Mouse (Mus musculus) limb, embryonic 12.5 days (tissue): ENCODE measurements around the gene Atp8b3. TPM values are rescaled to one million over a fixed set of nuclear protein-coding genes. Genes with fewer than 3 reads are reported as not detected.
A peak's percentile ranks its signal among the peaks of the same experiment; 100 is the strongest.

Experiments
- ATAC-seq: fragments of 200-750 bp; cut with Nextera tagmentation; 2 replicates; pipeline ENCODE4 v1.8.0; 2017; ENCODE audit warnings: low read depth, moderate TSS enrichment; ENCODE audit not compliant: insufficient number of reproducible peaks, insufficient read depth, low FRiP score, low TSS enrichment
- H3K27ac ChIP-seq: fragments of 300-500 bp; sonication (generic); 2 replicates; pipeline ENCODE4 v1.5.1; 2016; ENCODE audit warnings: mild to moderate bottlenecking, moderate library complexity
- H3K27me3 ChIP-seq: fragments of 300-500 bp; sonication (generic); 2 replicates; pipeline ENCODE4 v1.6.1; 2016; ENCODE audit warnings: mild to moderate bottlenecking, moderate library complexity
- H3K36me3 ChIP-seq: fragments of 300-500 bp; sonication (generic); 2 replicates; pipeline ENCODE4 v1.6.1; 2016; ENCODE audit warnings: mild to moderate bottlenecking, moderate library complexity
- H3K4me1 ChIP-seq: fragments of 300-500 bp; sonication (generic); replicated peaks from 2 replicates; pipeline ENCODE4 v1.6.1; 2016
- H3K4me2 ChIP-seq: fragments of 300-500 bp; sonication (generic); 2 replicates; pipeline ENCODE4 v1.6.1; 2016; ENCODE audit warnings: mild to moderate bottlenecking, moderate library complexity
- H3K4me3 ChIP-seq: fragments of 300-500 bp; sonication (generic); replicated peaks from 2 replicates; pipeline ENCODE4 v1.5.1; 2016; ENCODE audit warnings: mild to moderate bottlenecking
- H3K9ac ChIP-seq: fragments of 300-500 bp; sonication (generic); replicated peaks from 2 replicates; pipeline ENCODE4 v1.6.1; 2016; ENCODE audit warnings: mild to moderate bottlenecking, moderate library complexity
- H3K9me3 ChIP-seq: fragments of 300-500 bp; sonication (generic); 2 replicates; pipeline ENCODE4 v1.6.1; 2016; ENCODE audit warnings: mild to moderate bottlenecking, moderate library complexity
- WGBS: fragments of 180-500 bp; shearing (Covaris S2); methylation state at CpG from one replicate; pipeline ENCODE4 v1.1.7; 2016; 5-methylcytosine and 5-hydroxymethylcytosine counted together
- polyA plus RNA-seq: library from polyadenylated mRNA; unstranded; fragments of >200 nt; fragmentation: Nextera tagmentation; extraction: Ambion mirVana; gene quantifications from 2 replicates; pipeline ENCODE4 v1.2.1, GENCODE M21; 2016

The Atp8b3 gene
- polyA plus RNA-seq, 1 experiment from 2014 or later = 0.50 TPM

GRCm38 (mm10) chr10:80494732-80495131 lies 44.2 kb downstream of the Atp8b3 start, which contains the start of gene Onecut3:
Gene Onecut3 (plus strand): TSS chr10:80494835.
- peak; percentile 45; the same call in 1 of the 2 replicates for ATAC-seq
- peak within 1 kb of the TSS; percentile 57 for H3K9ac ChIP-seq

DNA sequence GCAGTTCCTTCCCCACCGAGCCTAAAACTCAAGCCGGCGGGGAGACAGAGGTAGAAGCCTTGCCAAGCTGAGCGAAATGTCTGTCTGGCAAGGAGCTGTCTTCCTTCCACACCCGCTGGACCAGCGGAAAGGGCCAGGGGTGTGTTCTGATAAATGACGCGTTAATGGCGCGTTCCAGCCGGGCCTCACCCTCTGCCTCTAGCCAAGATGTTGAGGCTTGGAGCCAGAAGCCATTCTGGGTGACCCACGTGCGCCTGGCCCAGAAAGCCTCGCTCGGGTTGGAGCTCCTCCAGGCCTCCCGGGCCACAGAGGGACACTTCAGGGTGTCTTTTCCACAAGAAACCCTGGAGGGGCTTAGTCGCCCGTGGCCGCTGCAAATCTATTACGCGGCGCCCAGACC lies 48.9 kb downstream of the Atp8b3 start:
- Histone ChIP-seq H3K36me3 (no peaks in the 10 kb centered on the region), H3K4me2 (no peak overlapping the region), H3K9ac (no peak overlapping the region), H3K27me3 (peaks cover 100% of the 10 kb centered on the region), H3K4me1 (peaks cover 13% of the 10 kb centered on the region), H3K27ac (no peak overlapping the region), H3K4me3 (no peak overlapping the region), H3K9me3 (peaks cover 4% of the 10 kb centered on the region; the same call in 1 of the 2 replicates)
- ATAC-seq = no peak
- under 1% methylated on average over 22 of the region's 22 CpGs for WGBS

More at GRCm38 (mm10) chr10:80494732-80495131, 44.2 kb downstream of the Atp8b3 start, which contains the start of gene Onecut3:
- WGBS = under 1% methylated on average over 42 of the region's 42 CpGs
- peaks cover 100% of the 10 kb centered on the region for H3K27me3 ChIP-seq
- peak within 1 kb of the TSS; percentile 47 for H3K4me3 ChIP-seq
- no peaks in the 10 kb centered on the region for H3K9me3 ChIP-seq
- peak within 1 kb of the TSS; percentile 80 for H3K4me2 ChIP-seq
- no peak within 1 kb of the TSS for H3K27ac ChIP-seq
- H3K36me3 ChIP-seq = no peaks in the 10 kb centered on the region
- peaks cover 35% of the 10 kb centered on the region for H3K4me1 ChIP-seq

- WGBS = 72% methylated on average over 7 of the region's 7 CpGs
- peaks cover 5% of the 10 kb centered on the region; the same call in 1 of the 2 replicates for H3K4me1 ChIP-seq
- H3K27me3 ChIP-seq = peaks cover 98% of the 10 kb centered on the region
- no peak overlapping the region for H3K27ac ChIP-seq
- no peak overlapping the region for H3K9ac ChIP-seq
- peaks cover 4% of the 10 kb centered on the region; the same call in 1 of the 2 replicates for H3K9me3 ChIP-seq
- no peak for ATAC-seq
- H3K4me2 ChIP-seq = no peak overlapping the region
- no peak overlapping the region for H3K4me3 ChIP-seq
- H3K36me3 ChIP-seq = no peaks in the 10 kb centered on the region
Measured at GRCm38 (mm10) chr10:80486862-80487379, 52.0 kb downstream of the Atp8b3 start.

DNA sequence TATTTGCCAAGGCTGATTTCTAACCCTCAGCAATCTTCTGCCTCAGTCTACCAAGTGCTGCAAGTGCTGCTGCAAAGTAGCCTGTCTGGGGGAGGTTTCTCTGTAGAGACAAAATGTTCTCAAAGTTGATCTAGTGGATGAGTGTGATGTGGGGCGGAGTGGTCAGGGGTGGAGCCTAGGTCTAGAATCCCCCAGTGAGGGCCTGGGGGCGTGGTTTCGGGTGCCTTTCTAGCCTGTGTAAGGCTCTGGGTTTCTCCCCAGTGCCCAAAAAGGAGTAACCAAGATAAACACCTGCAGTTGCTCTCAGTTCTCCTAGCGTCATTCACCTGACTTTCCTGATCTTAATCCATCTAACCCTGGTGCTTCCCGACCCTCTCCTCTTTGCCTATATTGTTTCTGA lies 57.9 kb downstream of the Atp8b3 start:
- no peak overlapping the region for H3K4me3 ChIP-seq
- H3K4me2 ChIP-seq = no peak overlapping the region
- H3K27me3 ChIP-seq = peaks cover 77% of the 10 kb centered on the region
- H3K4me1 ChIP-seq = no peaks in the 10 kb centered on the region
- no peak overlapping the region for H3K27ac ChIP-seq
- 14% methylated on average over 5 of the region's 5 CpGs for WGBS
- no peak overlapping the region for H3K9ac ChIP-seq
- no peaks in the 10 kb centered on the region for H3K36me3 ChIP-seq
- H3K9me3 ChIP-seq = no peaks in the 10 kb centered on the region
- no peak for ATAC-seq

DNA sequence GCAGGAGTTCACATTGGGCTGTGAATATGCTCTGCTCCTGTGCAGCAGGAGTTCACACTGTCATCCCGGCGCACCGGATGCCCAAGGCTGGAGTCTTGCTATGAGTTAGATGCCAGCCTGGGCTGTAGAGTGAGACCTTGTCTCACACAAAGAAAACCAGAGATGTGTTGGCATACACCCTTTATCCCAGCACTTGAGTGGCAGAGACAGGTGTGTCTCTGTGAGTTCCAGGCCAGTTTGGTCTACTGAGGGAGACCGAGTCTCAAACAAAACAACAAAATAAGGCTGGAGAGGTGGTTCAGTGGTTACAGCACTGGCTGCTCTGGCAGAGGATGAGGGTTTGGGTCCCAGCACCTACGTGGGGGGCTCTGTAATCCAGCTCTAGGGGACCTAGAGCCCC lies 60.4 kb downstream of the Atp8b3 start:
- peaks cover 55% of the 10 kb centered on the region for H3K27me3 ChIP-seq
- H3K9ac ChIP-seq = no peak overlapping the region
- H3K4me2 ChIP-seq = no peak overlapping the region
- H3K9me3 ChIP-seq = no peaks in the 10 kb centered on the region
- ATAC-seq = no peak
- H3K36me3 ChIP-seq = no peaks in the 10 kb centered on the region
- H3K4me3 ChIP-seq = no peak overlapping the region
- H3K4me1 ChIP-seq = peaks cover 6% of the 10 kb centered on the region
- H3K27ac ChIP-seq = no peak overlapping the region
- 75% methylated on average over 5 of the region's 5 CpGs for WGBS

GRCm38 (mm10) chr10:80475290-80475959 lies 63.5 kb downstream of the Atp8b3 start:
- no peaks in the 10 kb centered on the region for H3K36me3 ChIP-seq
- H3K9me3 ChIP-seq = no peaks in the 10 kb centered on the region
- H3K27me3 ChIP-seq = peaks cover 57% of the 10 kb centered on the region
- WGBS = under 1% methylated on average over 58 of the region's 58 CpGs
- H3K27ac ChIP-seq = no peak overlapping the region
- H3K4me2 ChIP-seq = peak overlapping the region; percentile 68
- peak overlapping the region; percentile 60 for H3K4me3 ChIP-seq
- peak; percentile 73 for ATAC-seq
- H3K9ac ChIP-seq = peak overlapping the region; percentile 64
- H3K4me1 ChIP-seq = peaks cover 13% of the 10 kb centered on the region

Other genes starting within 250 kb of the Atp8b3 start
- 926 and 930 TPM in 2 replicates for gene Rps15, start 246.7 kb downstream of the Atp8b3 start, polyA plus RNA-seq
- gene Apc2, start 243.1 kb downstream of the Atp8b3 start, polyA plus RNA-seq = 4.7 and 5.3 TPM in 2 replicates
- gene 2310011J03Rik, start 218.6 kb downstream of the Atp8b3 start, polyA plus RNA-seq = 48.1 and 50.5 TPM in 2 replicates
- gene Pcsk4, start 209.6 kb downstream of the Atp8b3 start, polyA plus RNA-seq = 6.3 and 6.6 TPM in 2 replicates
- 4.1 and 4.6 TPM in 2 replicates for gene Reep6, start 209.2 kb downstream of the Atp8b3 start, polyA plus RNA-seq
- 0.70 and 0.88 TPM in 2 replicates for gene Adamtsl5, start 190.7 kb downstream of the Atp8b3 start, polyA plus RNA-seq
- gene Plk5, start 182.7 kb downstream of the Atp8b3 start, polyA plus RNA-seq = 1.2 and 1.3 TPM in 2 replicates
- 12.5 and 15.2 TPM in 2 replicates for gene Mex3d, start 151.5 kb downstream of the Atp8b3 start, polyA plus RNA-seq
- 361 and 364 TPM in 2 replicates for gene Mbd3, start 139.6 kb downstream of the Atp8b3 start, polyA plus RNA-seq
- gene Uqcr11, start 132.3 kb downstream of the Atp8b3 start, polyA plus RNA-seq = 416 and 437 TPM in 2 replicates
- gene Tcf3, start 105.5 kb downstream of the Atp8b3 start, polyA plus RNA-seq = 247 and 274 TPM in 2 replicates
- not detected in 2 replicates for gene Onecut3, start 44.3 kb downstream of the Atp8b3 start, polyA plus RNA-seq
- gene Rexo1, start 22.4 kb upstream of the Atp8b3 start, polyA plus RNA-seq = 33.4 and 34.1 TPM in 2 replicates
- gene Klf16, start 38.2 kb upstream of the Atp8b3 start, polyA plus RNA-seq = 12.1 and 12.4 TPM in 2 replicates
- gene Abhd17a, start 51.2 kb upstream of the Atp8b3 start, polyA plus RNA-seq = 108 and 110 TPM in 2 replicates
- 62.1 and 66.0 TPM in 2 replicates for gene Scamp4, start 63.7 kb upstream of the Atp8b3 start, polyA plus RNA-seq
- gene Adat3, start 63.8 kb upstream of the Atp8b3 start, polyA plus RNA-seq = 6.1 and 9.9 TPM in 2 replicates
- gene Gm49322, start 66.9 kb upstream of the Atp8b3 start, polyA plus RNA-seq = 4.9 and 6.1 TPM in 2 replicates
- 239 and 260 TPM in 2 replicates for gene Csnk1g2, start 83.7 kb upstream of the Atp8b3 start, polyA plus RNA-seq
- 95.8 and 102 TPM in 2 replicates for gene Btbd2, start 117.9 kb upstream of the Atp8b3 start, polyA plus RNA-seq
- gene Mknk2, start 139.0 kb upstream of the Atp8b3 start, polyA plus RNA-seq = 122 and 124 TPM in 2 replicates
- 51.1 and 51.7 TPM in 2 replicates for gene Mob3a, start 162.9 kb upstream of the Atp8b3 start, polyA plus RNA-seq
- gene Izumo4, start 163.1 kb upstream of the Atp8b3 start, polyA plus RNA-seq = 12.5 and 16.5 TPM in 2 replicates
- 73.8 and 76.8 TPM in 2 replicates for gene Ap3d1, start 203.1 kb upstream of the Atp8b3 start, polyA plus RNA-seq
- gene Dot1l, start 216.1 kb upstream of the Atp8b3 start, polyA plus RNA-seq = 21.8 and 22.8 TPM in 2 replicates